Mouse (Mus musculus) left cerebral cortex, adult 2 months (tissue): ENCODE data around the gene Gnaz. TPM values are rescaled to one million over a fixed set of nuclear protein-coding genes. Genes with fewer than 3 reads are reported as not detected.
"Not testable (repeated sequence)": the region's sequence is repeated elsewhere in the genome, so short reads cannot be mapped to it uniquely, and the experiment has no call there.

ENCODE experiments used
- DNase-seq, 2 experiments: peaks; one replicate each; pipeline ENCODE4 v3.0.0; 2021 to 2022; ENCODE audit warnings: low spot score in 2 of 2, mixed read lengths in 1 of 2; ENCODE audit errors: extremely low spot score in 1 of 2
- H3K27ac ChIP-seq: fragments of 200-600 bp; 2 replicates; pipeline ENCODE4 v1.8.1; 2022
- H3K4me3 ChIP-seq: fragments of 200-600 bp; 2 replicates; pipeline ENCODE4 v1.8.1; 2022
- CTCF ChIP-seq: fragments of 200-600 bp; IDR thresholded peaks from 2 replicates; pipeline ENCODE4 v1.8.1; 2022; ENCODE audit warnings: antibody characterized with exemption, mild to moderate bottlenecking, moderate library complexity
- intact Hi-C: fragments of 180-260 bp; cut with DNase I; formaldehyde crosslinking; loops from one replicate; pipeline ENCODE4 v1.15.1; 2025
- total RNA-seq, 2 experiments: library from RNA; stranded (reverse); gene quantifications; 2 replicates each; pipeline ENCODE4 v1.2.3; 2021

Gnaz gene
- total RNA-seq, 2 experiments from 2014 or later = 114 to 124 TPM

- intact Hi-C loops = loop anchor here (1.0 kb wide), 1 partner anchor 38 kb away; no protein-coding TSS in a partner anchor
- Histone ChIP-seq H3K27ac (no peak overlapping the region), H3K4me3 (no peak overlapping the region)
- no peak for TF ChIP-seq CTCF
- no peak for DNase-seq
Observed at GRCm38 (mm10) chr10:75031345-75032114, 64.6 kb downstream of the Gnaz start.

- intact Hi-C loops = loop anchor here (1.0 kb wide), 1 partner anchor 39 kb away; no protein-coding TSS in a partner anchor
- TF ChIP-seq CTCF = no peak
- Histone ChIP-seq H3K27ac (no peak within 1 kb of the TSS), H3K4me3 (peak within 1 kb of the TSS; percentile 20; the same call in 1 of the 2 replicates)
- peak; percentile 78 to 85 for DNase-seq
Observed at GRCm38 (mm10) chr10:75032395-75032794, 65.4 kb downstream of the Gnaz start, which contains the start of gene Rsph14. Rsph14 (minus strand) TSS chr10:75032586.

GRCm38 (mm10) chr10:75036883-75037379 lies 70.0 kb downstream of the Gnaz start, which contains the start of gene Rab36:
Rab36 (plus strand) TSS chr10:75037058.
- intact Hi-C loops = no loop called here
- Histone ChIP-seq H3K4me3 (peak within 1 kb of the TSS; percentile 61), H3K27ac (peak within 1 kb of the TSS; percentile 76)
- DNase-seq = peak; percentile 92
- no peak for TF ChIP-seq CTCF

- H3K27ac ChIP-seq, H3K4me3 ChIP-seq, DNase-seq, intact Hi-C loops: not testable (repeated sequence)
Observed at GRCm38 (mm10) chr10:75042060-75042459, 75.1 kb downstream of the Gnaz start.

- intact Hi-C loops = no loop called here
- H3K27ac ChIP-seq = no peak overlapping the region
- H3K4me3 ChIP-seq = no peak overlapping the region
- no peak for DNase-seq
- TF ChIP-seq CTCF = no peak
Observed at GRCm38 (mm10) chr10:75044459-75044858, 77.5 kb downstream of the Gnaz start.

GRCm38 (mm10) chr10:75045831-75046230 lies 78.9 kb downstream of the Gnaz start:
- no peak for TF ChIP-seq CTCF
- no peak overlapping the region for H3K4me3 ChIP-seq
- intact Hi-C loops = no loop called here
- no peak for DNase-seq
- H3K27ac ChIP-seq = no peak overlapping the region

GRCm38 (mm10) chr10:75048711-75049110 lies 81.7 kb downstream of the Gnaz start:
- no peak overlapping the region for H3K27ac ChIP-seq
- DNase-seq = no peak
- intact Hi-C loops = no loop called here
- H3K4me3 ChIP-seq = no peak overlapping the region
- TF ChIP-seq CTCF = no peak

- H3K27ac ChIP-seq = no peak overlapping the region
- no peak for TF ChIP-seq CTCF
- no peak overlapping the region for H3K4me3 ChIP-seq
- DNase-seq = no peak
- intact Hi-C loops = no loop called here
Observed at GRCm38 (mm10) chr10:75051364-75052074, 84.5 kb downstream of the Gnaz start.

GRCm38 (mm10) chr10:75052902-75053301 lies 85.9 kb downstream of the Gnaz start:
- H3K4me3 ChIP-seq = no peak overlapping the region
- no peak for DNase-seq
- TF ChIP-seq CTCF = no peak
- no peak overlapping the region for H3K27ac ChIP-seq
- intact Hi-C loops = no loop called here

GRCm38 (mm10) chr10:75053655-75054054 lies 86.7 kb downstream of the Gnaz start:
- no peak for TF ChIP-seq CTCF
- no peak for DNase-seq
- no peak overlapping the region for H3K27ac ChIP-seq
- intact Hi-C loops = no loop called here
- no peak overlapping the region for H3K4me3 ChIP-seq

- Histone ChIP-seq H3K27ac (no peak overlapping the region), H3K4me3 (no peak overlapping the region)
- no peak for DNase-seq
- intact Hi-C loops = no loop called here
- TF ChIP-seq CTCF = no peak
Observed at GRCm38 (mm10) chr10:75054125-75054524, 87.1 kb downstream of the Gnaz start.

GRCm38 (mm10) chr10:75055672-75056071 lies 88.7 kb downstream of the Gnaz start:
- TF ChIP-seq CTCF = no peak
- no peak for DNase-seq
- Histone ChIP-seq H3K4me3 (no peak overlapping the region), H3K27ac (no peak overlapping the region)
- intact Hi-C loops = no loop called here
